Comparison of ENCODE assay signal across 11 mouse cellular contexts in the genomic region with DNA sequence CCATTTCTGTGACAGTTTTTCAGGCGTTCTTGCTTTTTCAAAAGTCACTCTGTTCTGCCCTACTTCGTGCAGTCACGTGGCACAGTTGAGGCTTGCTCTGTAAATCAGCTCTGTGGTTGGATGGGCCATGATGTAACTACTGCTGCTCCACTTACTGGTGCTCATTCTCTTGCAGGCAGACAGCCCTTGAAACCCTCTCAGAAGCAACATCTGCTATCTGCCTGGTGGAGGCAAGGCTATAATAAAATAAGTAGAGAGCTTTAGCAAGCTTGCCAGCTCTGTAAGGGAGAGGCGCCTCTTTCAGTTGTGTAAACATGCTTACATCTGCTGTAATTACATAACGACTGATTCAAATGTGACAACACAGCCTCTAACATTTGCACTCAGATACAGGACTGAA. TPM values are rescaled to one million over a fixed set of nuclear protein-coding genes. Genes with fewer than 3 reads are reported as not detected.
A peak's percentile ranks its signal among the peaks of the same experiment; 100 is the strongest.
DNase-seq lines count a peak whose midpoint lies in the region; ATAC-seq lines count a peak whose summit lies in the region.
"Had no signal": no experiment of that assay in that cellular context is flagged by ENCODE, and none has a peak within 500 bp of the region (broad histone marks: within the 10 kb centered on the region; RNA-seq: fewer than 3 reads in every experiment).

No protein-coding gene starts in this region.

- H3K4me2 ChIP-seq in forebrain, embryonic 15.5 days (replicated peaks): no peak overlapping the region
- H3K4me2 ChIP-seq in forebrain, embryonic 16.5 days (ENCODE audit: low read length): no peak overlapping the region
- H3K4me2 ChIP-seq: lung, embryonic 14.5 days; midbrain, embryonic 15.5 days had no signal

- peak overlapping the region; percentile 42; the same call in 1 of the 2 replicates for H3K27ac ChIP-seq in forebrain, embryonic 15.5 days (replicated peaks)
- no peak overlapping the region for H3K27ac ChIP-seq in forebrain, embryonic 10.5 days
- H3K27ac ChIP-seq in forebrain, embryonic 16.5 days (ENCODE audit: low read length): peak overlapping the region; percentile 23; the same call in 1 of the 2 replicates
- H3K27ac ChIP-seq: limb, embryonic 10.5 days; midbrain, embryonic 15.5 days had no signal

- H3K4me1 ChIP-seq in forebrain, embryonic 15.5 days: peaks cover 15% of the 10 kb centered on the region
- H3K4me1 ChIP-seq in forebrain, embryonic 10.5 days: no peaks in the 10 kb centered on the region
- peaks cover 10% of the 10 kb centered on the region for H3K4me1 ChIP-seq in forebrain, embryonic 16.5 days (replicated peaks; ENCODE audit: control insufficient read depth, insufficient read depth, low read length)
- H3K4me1 ChIP-seq: limb, embryonic 10.5 days; midbrain, embryonic 15.5 days had no signal

- H3K9ac ChIP-seq in forebrain, embryonic 15.5 days (replicated peaks): no peak overlapping the region
- H3K9ac ChIP-seq in forebrain, embryonic 16.5 days (replicated peaks; ENCODE audit: low read depth, low read length): no peak overlapping the region
- H3K9ac ChIP-seq: lung, embryonic 14.5 days; midbrain, embryonic 15.5 days had no signal

- H3K36me3 ChIP-seq in forebrain, embryonic 15.5 days: peaks cover 27% of the 10 kb centered on the region; the same call in 1 of the 2 replicates
- peaks cover 34% of the 10 kb centered on the region for H3K36me3 ChIP-seq in forebrain, embryonic 10.5 days (replicated peaks)
- peaks cover 3% of the 10 kb centered on the region; the same call in 1 of the 2 replicates for H3K36me3 ChIP-seq in forebrain, embryonic 16.5 days (ENCODE audit: control insufficient read depth, insufficient read depth)

- ATAC-seq in forebrain, embryonic 15.5 days (replicated peaks): peak; percentile 68
- ATAC-seq in forebrain, embryonic 16.5 days: peak; percentile 89
- no peak for ATAC-seq in megakaryocyte, adult 5-6 weeks (ENCODE audit: poor library complexity, severe bottlenecking)
- ATAC-seq: midbrain, embryonic 15.5 days had no signal

- no peaks in the 10 kb centered on the region for H3K27me3 ChIP-seq in forebrain, embryonic 15.5 days
- no peaks in the 10 kb centered on the region for H3K27me3 ChIP-seq in forebrain, embryonic 10.5 days (ENCODE audit: poor library complexity, severe bottlenecking)
- no peaks in the 10 kb centered on the region for H3K27me3 ChIP-seq in forebrain, embryonic 16.5 days (replicated peaks; ENCODE audit: control insufficient read depth, insufficient read depth, low read length)
- H3K27me3 ChIP-seq: midbrain, embryonic 15.5 days had no signal

- no peak for DNase-seq in forebrain, embryonic 10.5 days (ENCODE audit: extremely low spot score, low spot score)
- DNase-seq in layer of hippocampus, postnatal 10 days (ENCODE audit: low spot score in 2 of 2): peak; percentile 13 to 31
- peak; percentile 65 for DNase-seq in right cerebral cortex, postnatal 25 days
- DNase-seq in spleen, adult 12 weeks (ENCODE audit: low spot score): no peak
- no peak for DNase-seq in spleen, postnatal 14 days (ENCODE audit: low spot score in 2 of 2)
- DNase-seq: lung, embryonic 14.5 days had no signal

- no peaks in the 10 kb centered on the region for H3K9me3 ChIP-seq in forebrain, embryonic 15.5 days
- no peaks in the 10 kb centered on the region for H3K9me3 ChIP-seq in forebrain, embryonic 10.5 days
- H3K9me3 ChIP-seq in forebrain, embryonic 16.5 days (ENCODE audit: control insufficient read depth, low read length): no peaks in the 10 kb centered on the region
- H3K9me3 ChIP-seq: limb, embryonic 10.5 days; midbrain, embryonic 15.5 days had no signal

- 50% methylated on average over 5 of the region's 5 CpGs for WGBS in forebrain, embryonic 15.5 days
- WGBS in forebrain, embryonic 10.5 days: 92% methylated on average over 5 of the region's 5 CpGs
- 58% methylated on average over 5 of the region's 5 CpGs for WGBS in forebrain, embryonic 16.5 days

- H3K4me3 ChIP-seq in forebrain, embryonic 15.5 days: no peak overlapping the region
- H3K4me3 ChIP-seq in forebrain, embryonic 10.5 days: no peak overlapping the region
- H3K4me3 ChIP-seq in forebrain, embryonic 16.5 days (replicated peaks; ENCODE audit: low read length): no peak overlapping the region
- H3K4me3 ChIP-seq: limb, embryonic 10.5 days; midbrain, embryonic 15.5 days had no signal

RNA-seq across cellular contexts. Expression of a gene that starts 27.6 kb away (rescaled TPM):
- 87.6 and 88.3 TPM in 2 replicates for polyA plus RNA-seq in forebrain, embryonic 15.5 days (2015; fragmentation: Nextera tagmentation; extraction: Ambion mirVana)
- polyA plus RNA-seq in forebrain, embryonic 10.5 days (2016; fragmentation: Nextera tagmentation; extraction: Ambion mirVana): 48.7 and 50.1 TPM in 2 replicates
- 85.5 and 96.3 TPM in 2 replicates for polyA plus RNA-seq in forebrain, embryonic 16.5 days (2015; fragmentation: Nextera tagmentation; extraction: Ambion mirVana)
- total RNA-seq in layer of hippocampus, postnatal 10 days (2021): 10 to 100 TPM; 61.6 to 61.8 TPM
- 43.1 and 47.1 TPM in 2 replicates for total RNA-seq in megakaryocyte, adult 5-6 weeks (2015)
- total RNA-seq in megakaryocyte, adult 5-6 weeks (2017): 57.3 and 58.6 TPM in 2 replicates

Comparison
In these comparisons a context has a peak if more than half of its experiments do, and no peak if none do; other contexts are left out.
1. DNase-seq: peak in layer of hippocampus, postnatal 10 days (2 of 2) and right cerebral cortex, postnatal 25 days (single experiment); none in forebrain, embryonic 10.5 days (single experiment), spleen, adult 12 weeks (single experiment) and spleen, postnatal 14 days (0 of 2).